Mouse (Mus musculus): ENCODE measurements at regions not wholly inside any gene's neighbourhood (a gene's known extent, or its start where the extent isn't known, plus 50 kb on each side); places are given as distances from the start of the nearest gene placed in this dataset.

GRCm38 (mm10) chr15:6044511-6045256 is 254.9 kb upstream of the Dab2 start:
- H3K4me3 ChIP-seq (replicated peaks in 1 of 3; ENCODE audit: low read depth in 2 of 3, low read length in 2 of 3, poor library complexity in 1 of 3): no peak overlapping the region
- dilution Hi-C loops (cut with MboI; ENCODE audit: extremely low pct_ligation_motif_present, extremely low pct_unique_long_range_greater_than_20kb, low sequenced_read_pairs): no loop called here
- no peaks in the 10 kb centered on the region for H3K36me3 ChIP-seq (replicated peaks in 1 of 2; ENCODE audit: control insufficient read depth in 1 of 2, insufficient read depth in 1 of 2, low read length in 1 of 2)
- no peak overlapping the region for H3K9ac ChIP-seq (ENCODE audit: insufficient read depth, low read depth)
- H3K79me2 ChIP-seq (replicated peaks; ENCODE audit: control insufficient read depth, extremely low read depth, insufficient read depth, poor library complexity, severe bottlenecking): no peaks in the 10 kb centered on the region
- no peak for DNase-seq (ENCODE audit: extremely low read depth)
- no peak overlapping the region for H3K27ac ChIP-seq (ENCODE audit: insufficient read depth, low read depth)
- no peak for TF ChIP-seq CHD1 (IDR thresholded peaks at IDR 0.05; ENCODE audit: low read depth, low read length)
- no peak for TF ChIP-seq RAD21 (IDR thresholded peaks at IDR 0.05; ENCODE audit: low read depth, low read length)
- no peak for TF ChIP-seq POLR2A (IDR thresholded peaks at IDR 0.05; ENCODE audit: low read depth, low read length)
- TF ChIP-seq ZMIZ1 (IDR thresholded peaks at IDR 0.05; ENCODE audit: low read depth, low read length): no peak
- TF ChIP-seq USF1 (IDR thresholded peaks at IDR 0.05; ENCODE audit: low read depth, low read length): no peak
- no peak for TF ChIP-seq NELFE (IDR thresholded peaks at IDR 0.05; ENCODE audit: low read depth, low read length)
- no peak for TF ChIP-seq MAFK (IDR thresholded peaks at IDR 0.05; ENCODE audit: insufficient replicate concordance, low read length)
- no peak for TF ChIP-seq GABPA (IDR thresholded peaks at IDR 0.05; ENCODE audit: insufficient replicate concordance, low read depth, low read length)
- TF ChIP-seq POLR2AphosphoS2 (IDR thresholded peaks at IDR 0.05; ENCODE audit: low read depth, low read length): no peak
- TF ChIP-seq E2F4 (IDR thresholded peaks at IDR 0.05; ENCODE audit: insufficient replicate concordance, low read depth, low read length): no peak
- TF ChIP-seq RCOR1 (conservative IDR thresholded peaks at IDR 0.05; ENCODE audit: low read depth, low read length): no peak
- no peak for TF ChIP-seq ZC3H11A (IDR thresholded peaks at IDR 0.05; ENCODE audit: low read depth, low read length)
- TF ChIP-seq ELF1 (IDR thresholded peaks at IDR 0.05; ENCODE audit: low read depth, low read length): no peak
- TF ChIP-seq SMC3 (IDR thresholded peaks at IDR 0.05; ENCODE audit: low read depth, low read length): no peak
- TF ChIP-seq PAX5 (IDR thresholded peaks at IDR 0.05; ENCODE audit: low read length): no peak
- H3K4me2 ChIP-seq (ENCODE audit: insufficient read depth, low read depth, poor library complexity, severe bottlenecking): no peak overlapping the region
- in situ Hi-C loops (cut with MboI; ENCODE audit: low pct_ligation_motif_present, low pct_unique_long_range_greater_than_20kb, low sequenced_read_pairs): no loop called here
- no peaks in the 10 kb centered on the region for H3K27me3 ChIP-seq (replicated peaks)
- H3K4me1 ChIP-seq (ENCODE audit: control insufficient read depth in 1 of 2, insufficient read depth in 2 of 2): no peaks in the 10 kb centered on the region
- no peaks in the 10 kb centered on the region for H3K9me3 ChIP-seq (replicated peaks; ENCODE audit: low read length)

DNA sequence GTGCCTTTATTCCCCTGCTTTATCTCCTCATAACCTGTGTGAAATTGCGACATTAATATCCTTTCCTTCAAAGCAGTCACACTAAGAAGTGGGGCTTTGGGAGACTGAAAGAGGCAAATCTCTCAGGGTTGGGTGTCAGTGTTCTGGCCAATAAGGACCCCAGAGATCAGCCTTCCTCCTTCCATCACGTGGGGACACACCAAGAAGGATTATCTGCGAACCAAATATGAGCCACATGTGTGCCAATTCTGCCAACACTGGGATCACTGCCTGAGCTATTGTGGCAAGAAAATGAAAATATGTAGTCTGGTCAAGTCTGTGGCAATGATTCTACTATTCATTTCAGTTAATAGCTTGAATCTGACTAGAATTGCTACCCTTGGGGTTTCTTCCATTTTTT is 243.9 kb upstream of the Dab2 start:
- Histone ChIP-seq H3K9me3 (replicated peaks; ENCODE audit: low read length) (no peaks in the 10 kb centered on the region), H3K27ac (ENCODE audit: insufficient read depth, low read depth) (no peak overlapping the region), H3K4me1 (ENCODE audit: control insufficient read depth in 1 of 2, insufficient read depth in 2 of 2) (no peaks in the 10 kb centered on the region), H3K4me3 (replicated peaks in 1 of 3; ENCODE audit: low read depth in 2 of 3, low read length in 2 of 3, poor library complexity in 1 of 3) (no peak overlapping the region), H3K36me3 (replicated peaks in 1 of 2; ENCODE audit: control insufficient read depth in 1 of 2, insufficient read depth in 1 of 2, low read length in 1 of 2) (no peaks in the 10 kb centered on the region), H3K9ac (ENCODE audit: insufficient read depth, low read depth) (no peak overlapping the region), H3K4me2 (ENCODE audit: insufficient read depth, low read depth, poor library complexity, severe bottlenecking) (no peak overlapping the region), H3K79me2 (replicated peaks; ENCODE audit: control insufficient read depth, extremely low read depth, insufficient read depth, poor library complexity, severe bottlenecking) (no peaks in the 10 kb centered on the region), H3K27me3 (replicated peaks) (no peaks in the 10 kb centered on the region)
- dilution Hi-C loops (cut with MboI; ENCODE audit: extremely low pct_ligation_motif_present, extremely low pct_unique_long_range_greater_than_20kb, low sequenced_read_pairs) (no loop called here), in situ Hi-C loops (cut with MboI; ENCODE audit: low pct_ligation_motif_present, low pct_unique_long_range_greater_than_20kb, low sequenced_read_pairs) (no loop called here)
- TF ChIP-seq USF1 (IDR thresholded peaks at IDR 0.05; ENCODE audit: low read depth, low read length): no peak
- TF ChIP-seq CHD2 (IDR thresholded peaks at IDR 0.05; ENCODE audit: low read length): no peak
- no peak for TF ChIP-seq MAFK (IDR thresholded peaks at IDR 0.05; ENCODE audit: insufficient replicate concordance, low read length)
- TF ChIP-seq PAX5 (IDR thresholded peaks at IDR 0.05; ENCODE audit: low read length): no peak
- TF ChIP-seq ZNF384 (IDR thresholded peaks at IDR 0.05; ENCODE audit: low read depth, low read length): no peak
- no peak for TF ChIP-seq POLR2A (IDR thresholded peaks at IDR 0.05; ENCODE audit: low read depth, low read length)
- TF ChIP-seq ETS1 (conservative IDR thresholded peaks at IDR 0.05; ENCODE audit: low read depth, low read length): no peak
- TF ChIP-seq BHLHE40 (IDR thresholded peaks at IDR 0.05; ENCODE audit: low read depth, low read length): no peak
- no peak for TF ChIP-seq SIN3A (IDR thresholded peaks at IDR 0.05; ENCODE audit: low read length)
- no peak for TF ChIP-seq MXI1 (IDR thresholded peaks at IDR 0.05; ENCODE audit: low read depth, low read length)
- TF ChIP-seq MAZ (IDR thresholded peaks at IDR 0.05; ENCODE audit: low read depth, low read length): no peak
- DNase-seq (ENCODE audit: extremely low read depth): no peak
